ENCODE assay signal across 11 mouse cellular contexts in genomic region chr5:130000735-130001134, GRCm38 (mm10). TPM values are rescaled to one million over a fixed set of nuclear protein-coding genes. Genes with fewer than 3 reads are reported as not detected.
DNase-seq lines count a peak whose midpoint lies in the region; ATAC-seq and TF ChIP-seq lines count a peak whose summit lies in the region.
"Had no signal": no experiment of that assay in that cellular context is flagged by ENCODE, and none has a peak within 500 bp of the region (broad histone marks: within the 10 kb centered on the region; RNA-seq: fewer than 3 reads in every experiment).

No protein-coding gene starts in this region.

- peak overlapping the region; percentile 46; the same call in 1 of the 2 replicates for H3K9ac ChIP-seq in CH12.LX (ENCODE audit: insufficient read depth, low read depth)
- H3K9ac ChIP-seq: heart, embryonic 15.5 days had no signal

- H3K27me3 ChIP-seq in CH12.LX (replicated peaks), result no peaks in the 10 kb centered on the region
- H3K27me3 ChIP-seq: heart, embryonic 15.5 days had no signal

- H3K4me2 ChIP-seq in CH12.LX (ENCODE audit: insufficient read depth, low read depth, poor library complexity, severe bottlenecking), result peak overlapping the region; percentile 93

- H3K4me1 ChIP-seq in CH12.LX (ENCODE audit: control insufficient read depth in 1 of 2, insufficient read depth in 2 of 2), result peaks cover 12 to 51% of the 10 kb centered on the region in 2 experiments

- H3K4me3 ChIP-seq in gastrocnemius, adult 2 months, result no peak overlapping the region
- H3K4me3 ChIP-seq in CH12.LX (replicated peaks in 1 of 3; ENCODE audit: low read depth in 2 of 3, low read length in 2 of 3, poor library complexity in 1 of 3), result peak overlapping the region; percentile 13 to 86 (median 79)
- H3K4me3 ChIP-seq: forebrain, embryonic 10.5 days had no signal

- peak; percentile 45 for DNase-seq in gastrocnemius, adult 2 months
- no peak for DNase-seq in gastrocnemius, postnatal 14 days
- DNase-seq in CH12.LX (ENCODE audit: extremely low read depth), result peak; percentile 54
- DNase-seq in heart, postnatal 36 days, result peak; percentile 27 to 29
- DNase-seq in lung, postnatal 25 days (ENCODE audit: low spot score), result peak; percentile 37
- DNase-seq in frontal cortex, postnatal 25 days (ENCODE audit: low spot score in 2 of 2), result no peak
- no peak for DNase-seq in kidney, adult 18-20 months

- no peak for ATAC-seq in cerebellum, adult (ENCODE audit: insufficient number of reproducible peaks, low FRiP score, low TSS enrichment)
- ATAC-seq: midbrain, embryonic 16.5 days had no signal

- in situ Hi-C loops in CH12.LX (cut with MboI; ENCODE audit: low pct_ligation_motif_present, low pct_unique_long_range_greater_than_20kb, low sequenced_read_pairs), result no loop called here

- no peak for TF ChIP-seq RAD21 in CH12.LX (IDR thresholded peaks at IDR 0.05; ENCODE audit: low read depth, low read length)

- H3K36me3 ChIP-seq in CH12.LX (replicated peaks in 1 of 2; ENCODE audit: control insufficient read depth in 1 of 2, insufficient read depth in 1 of 2, low read length in 1 of 2), result peaks cover 31 to 53% of the 10 kb centered on the region in 2 experiments

- H3K9me3 ChIP-seq in CH12.LX (replicated peaks; ENCODE audit: low read length), result peaks cover 11% of the 10 kb centered on the region
- H3K9me3 ChIP-seq: heart, embryonic 15.5 days had no signal

- dilution Hi-C loops in CH12.LX (cut with MboI; ENCODE audit: extremely low pct_ligation_motif_present, extremely low pct_unique_long_range_greater_than_20kb, low sequenced_read_pairs), result no loop called here

- TF ChIP-seq POLR2A in CH12.LX (IDR thresholded peaks at IDR 0.05; ENCODE audit: low read depth, low read length), result no peak

- no peak for TF ChIP-seq EP300 in CH12.LX (IDR thresholded peaks at IDR 0.05; ENCODE audit: low read length)

- no peak for TF ChIP-seq CTCF in gastrocnemius, adult 2 months (IDR thresholded peaks at IDR 0.05)
- TF ChIP-seq CTCF in CH12.LX (conservative IDR thresholded peaks at IDR 0.05 in 1 of 2, IDR thresholded peaks at IDR 0.05 in 1 of 2; ENCODE audit: low read depth in 2 of 2, low read length in 2 of 2), result no peak

- H3K27ac ChIP-seq in gastrocnemius, adult 2 months, result 0 out of 2 replicates have a peak overlapping the region, but pooled peaks have one; percentile 20
- peak overlapping the region; percentile 75 for H3K27ac ChIP-seq in CH12.LX (ENCODE audit: insufficient read depth, low read depth)
- H3K27ac ChIP-seq: forebrain, embryonic 10.5 days; heart, embryonic 15.5 days had no signal

- H3K79me2 ChIP-seq in CH12.LX (replicated peaks; ENCODE audit: control insufficient read depth, extremely low read depth, insufficient read depth, poor library complexity, severe bottlenecking), result peaks cover 15% of the 10 kb centered on the region

- intact Hi-C loops in gastrocnemius, adult 2 months (cut with DNase I), result loop anchor here (5.0 kb wide), 1 partner anchor 93 kb away; the partner anchor contains the start of gene Nupr1l
- intact Hi-C loops in gastrocnemius, postnatal 14 days (cut with DNase I; ENCODE audit: low total_unique reads), result no loop called here
- intact Hi-C loops in heart, postnatal 36 days (cut with DNase I), result no loop called here

TF ChIP-seq in CH12.LX, 34 proteins besides CTCF, POLR2A, EP300 and RAD21:
- peak; percentile 91 for TF ChIP-seq BHLHE40 (IDR thresholded peaks at IDR 0.05; ENCODE audit: low read depth, low read length)
- no peak for TF ChIP-seq CHD2 (IDR thresholded peaks at IDR 0.05; ENCODE audit: low read length)
- TF ChIP-seq USF2 (conservative IDR thresholded peaks at IDR 0.05; ENCODE audit: low read depth, low read length), result peak; percentile 54
- TF ChIP-seq GABPA (IDR thresholded peaks at IDR 0.05; ENCODE audit: insufficient replicate concordance, low read depth, low read length), result no peak
- 0 out of 2 replicates have a peak, but pooled peaks have one; percentile 24 for TF ChIP-seq ETS1 (conservative IDR thresholded peaks at IDR 0.05; ENCODE audit: low read depth, low read length)
- TF ChIP-seq MXI1 (IDR thresholded peaks at IDR 0.05; ENCODE audit: low read depth, low read length), result no peak
- TF ChIP-seq NRF1 (IDR thresholded peaks at IDR 0.05; ENCODE audit: low read depth, low read length), result no peak
- no peak for TF ChIP-seq IRF4 (IDR thresholded peaks at IDR 0.05; ENCODE audit: low read depth, low read length)
- 0 out of 2 replicates have a peak, but pooled peaks have one; percentile 25 for TF ChIP-seq MEF2A (IDR thresholded peaks at IDR 0.05; ENCODE audit: borderline replicate concordance, low read depth, low read length)
- TF ChIP-seq UBTF (IDR thresholded peaks at IDR 0.05; ENCODE audit: low read depth, low read length), result no peak
- peak; percentile 72 for TF ChIP-seq USF1 (IDR thresholded peaks at IDR 0.05; ENCODE audit: low read depth, low read length)
- TF ChIP-seq MAZ (IDR thresholded peaks at IDR 0.05; ENCODE audit: low read depth, low read length), result no peak
- no peak for TF ChIP-seq ZKSCAN1 (IDR thresholded peaks at IDR 0.05; ENCODE audit: borderline replicate concordance, low read depth, low read length)
- no peak for TF ChIP-seq TCF12 (IDR thresholded peaks at IDR 0.05; ENCODE audit: low read depth, low read length)

RNA-seq across cellular contexts. Expression of gene Gusb, which starts 2.1 kb away (rescaled TPM):
- 1 to 10 TPM; 5.6 to 8.3 TPM for total RNA-seq in gastrocnemius, adult 2 months (2021)
- 10 to 100 TPM; 10.6 to 13.4 TPM for total RNA-seq in gastrocnemius, postnatal 14 days (2021)
- 180 and 187 TPM in 2 replicates for total RNA-seq in CH12.LX (2012; rRNA removed)
- total RNA-seq in CH12.LX (2014; rRNA removed), result 72.4 and 73.4 TPM in 2 replicates
- 200 and 210 TPM in 2 replicates for polyA plus RNA-seq in CH12.LX (2012; ENCODE audit: insufficient read length, low read depth)
- total RNA-seq in heart, postnatal 36 days (2021), result 10 to 100 TPM; 13.3 to 15.6 TPM

RNA-seq across cellular contexts. Expression of gene Asl, which starts 28.3 kb away (rescaled TPM):
- total RNA-seq in gastrocnemius, adult 2 months (2021), result 10 to 100 TPM in 1 of 2 experiments, 1 to 10 TPM in 1; 9.3 to 13.2 TPM
- 10 to 100 TPM; 12.5 to 15.8 TPM for total RNA-seq in gastrocnemius, postnatal 14 days (2021)
- total RNA-seq in CH12.LX (2012; rRNA removed), result 54.4 and 70.4 TPM in 2 replicates
- 44.8 and 45.3 TPM in 2 replicates for total RNA-seq in CH12.LX (2014; rRNA removed)
- polyA plus RNA-seq in CH12.LX (2012; ENCODE audit: insufficient read length, low read depth), result 60.1 and 61.0 TPM in 2 replicates
- 1 to 10 TPM; 8.4 to 9.1 TPM for total RNA-seq in heart, postnatal 36 days (2021)

RNA-seq across cellular contexts. Expression of gene Crcp, which starts 28.4 kb away (rescaled TPM):
- 10 to 100 TPM; 18.7 to 19.3 TPM for total RNA-seq in gastrocnemius, adult 2 months (2021)
- total RNA-seq in gastrocnemius, postnatal 14 days (2021), result 10 to 100 TPM; 11.1 to 12.6 TPM
- total RNA-seq in CH12.LX (2012; rRNA removed), result 42.3 and 50.2 TPM in 2 replicates
- 57.1 and 58.3 TPM in 2 replicates for total RNA-seq in CH12.LX (2014; rRNA removed)
- 63.2 and 73.6 TPM in 2 replicates for polyA plus RNA-seq in CH12.LX (2012; ENCODE audit: insufficient read length, low read depth)
- 10 to 100 TPM; 14.2 to 14.4 TPM for total RNA-seq in heart, postnatal 36 days (2021)

RNA-seq across cellular contexts. Expression of gene Vkorc1l1, which starts 59.0 kb away (rescaled TPM):
- total RNA-seq in gastrocnemius, adult 2 months (2021), result 10 to 100 TPM; 21.4 to 22.9 TPM
- total RNA-seq in gastrocnemius, postnatal 14 days (2021), result 10 to 100 TPM; 16.2 to 17.4 TPM
- total RNA-seq in CH12.LX (2012; rRNA removed), result 8.7 and 11.0 TPM in 2 replicates
- 27.0 and 31.4 TPM in 2 replicates for total RNA-seq in CH12.LX (2014; rRNA removed)
- 25.4 and 33.1 TPM in 2 replicates for polyA plus RNA-seq in CH12.LX (2012; ENCODE audit: insufficient read length, low read depth)
- 10 to 100 TPM; 16.4 to 18.4 TPM for total RNA-seq in heart, postnatal 36 days (2021)

Comparison
In these comparisons a context has a peak if more than half of its experiments do, and no peak if none do; other contexts are left out.
1. DNase-seq: peak in gastrocnemius, adult 2 months (single experiment), CH12.LX (single experiment), heart, postnatal 36 days (2 of 2) and lung, postnatal 25 days (single experiment); none in gastrocnemius, postnatal 14 days (single experiment), frontal cortex, postnatal 25 days (0 of 2) and kidney, adult 18-20 months (single experiment).
2. RNA of gene Gusb, which starts 2.1 kb away (total RNA-seq): 72.4 to 187 TPM in CH12.LX; 13.3 to 15.6 TPM in heart, postnatal 36 days, 10.6 to 13.4 TPM in gastrocnemius, postnatal 14 days and 5.6 to 8.3 TPM in gastrocnemius, adult 2 months; every median in the first group is over 4 times any median in the second.